Mouse (Mus musculus): ENCODE measurements around the gene Capza2. TPM values are rescaled to one million over a fixed set of nuclear protein-coding genes. Genes with fewer than 3 reads are reported as not detected.

Capza2 gene
- polyA plus RNA-seq, 1 experiment from 2014 or later: 272 TPM

Other genes with a start within 250 kb of the Capza2 start
- gene Met, start 172.4 kb upstream of the Capza2 start, polyA plus RNA-seq (2014; fragmentation: Nextera tagmentation; extraction: Ambion mirVana): 1.1 and 1.5 TPM in 2 replicates
- 61.4 TPM in 2 replicates for gene St7, start 56.7 kb downstream of the Capza2 start, polyA plus RNA-seq (2014; fragmentation: Nextera tagmentation; extraction: Ambion mirVana)

Data from midbrain, embryonic 14.5 days (tissue).